Comparison of ENCODE assay signal across 8 mouse cellular contexts in the genomic region with DNA sequence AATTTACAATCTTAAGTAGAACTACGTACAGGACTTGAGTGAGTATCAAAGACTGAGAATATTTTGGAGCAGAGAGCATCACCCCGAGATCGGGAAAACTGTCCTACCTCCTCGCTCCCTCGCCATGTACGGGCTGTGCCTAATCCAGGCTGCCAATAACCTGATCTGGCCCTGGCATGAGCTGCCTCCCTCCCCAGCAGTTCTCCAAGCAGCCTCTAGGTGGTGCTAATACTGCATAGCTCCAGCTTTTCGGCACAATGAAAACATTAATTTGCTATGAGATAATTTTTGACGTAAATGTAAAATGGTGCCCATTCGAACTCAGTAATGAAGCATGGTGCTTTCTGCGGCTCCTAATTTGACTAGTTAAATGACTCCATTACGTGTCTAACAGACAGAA.
A peak's percentile ranks its signal among the peaks of the same experiment; 100 is the strongest.
DNase-seq lines count a peak whose midpoint lies in the region; ATAC-seq and TF ChIP-seq lines count a peak whose summit lies in the region.

No protein-coding gene starts in this region.

- WGBS in forebrain, postnatal 0 days, result 5% methylated on average over 11 of the region's 11 CpGs
- 12% methylated on average over 11 of the region's 11 CpGs for WGBS in hindbrain, embryonic 12.5 days

- ATAC-seq in forebrain, postnatal 0 days, result peak; percentile 83
- peak; percentile 57 for ATAC-seq in hindbrain, embryonic 12.5 days (ENCODE audit: low FRiP score)

- H3K4me2 ChIP-seq in forebrain, postnatal 0 days (ENCODE audit: low read depth), result peak overlapping the region; percentile 21; the same call in 1 of the 2 replicates
- H3K4me2 ChIP-seq in hindbrain, embryonic 12.5 days (replicated peaks), result peak overlapping the region; percentile 38

- H3K9me3 ChIP-seq in forebrain, postnatal 0 days (ENCODE audit: low read length), result no peaks in the 10 kb centered on the region
- H3K9me3 ChIP-seq in hindbrain, embryonic 12.5 days (replicated peaks), result no peaks in the 10 kb centered on the region

- no peak overlapping the region for H3K4me3 ChIP-seq in forebrain, postnatal 0 days (ENCODE audit: low read depth, low read length)
- no peak overlapping the region for H3K4me3 ChIP-seq in hindbrain, embryonic 12.5 days

- no peak overlapping the region for H3K27ac ChIP-seq in forebrain, postnatal 0 days (ENCODE audit: low read depth, low read length)
- H3K27ac ChIP-seq in hindbrain, embryonic 12.5 days, result no peak overlapping the region

- H3K9ac ChIP-seq in forebrain, postnatal 0 days, result no peak overlapping the region
- H3K9ac ChIP-seq in hindbrain, embryonic 12.5 days, result no peak overlapping the region

- DNase-seq in Muller cell, postnatal 12 days (ENCODE audit: inconsistent ontology term), result peak; percentile 89
- peak; percentile 89 to 91 for DNase-seq in cerebellum, adult 18-20 months
- peak; percentile 92 for DNase-seq in forebrain, postnatal 0 days
- peak; percentile 88 to 91 for DNase-seq in layer of hippocampus, postnatal 14 days (ENCODE audit: low spot score in 2 of 2)
- peak; percentile 85 for DNase-seq in lung, postnatal 36 days
- DNase-seq in retina, embryonic 14.5 days (ENCODE audit: low spot score), result peak; percentile 94
- DNase-seq in urinary bladder, adult 2 months (ENCODE audit: low spot score), result peak; percentile 54

- H3K36me3 ChIP-seq in forebrain, postnatal 0 days (ENCODE audit: insufficient read depth), result no peaks in the 10 kb centered on the region
- H3K36me3 ChIP-seq in hindbrain, embryonic 12.5 days, result no peaks in the 10 kb centered on the region

- H3K27me3 ChIP-seq in forebrain, postnatal 0 days (ENCODE audit: insufficient read depth, low read length), result peaks cover 5% of the 10 kb centered on the region; the same call in 1 of the 2 replicates
- no peaks in the 10 kb centered on the region for H3K27me3 ChIP-seq in hindbrain, embryonic 12.5 days

- peak; percentile 100 for TF ChIP-seq CTCF in forebrain, postnatal 0 days (IDR thresholded peaks at IDR 0.05; ENCODE audit: low read depth)

- H3K4me1 ChIP-seq in forebrain, postnatal 0 days (ENCODE audit: insufficient read depth), result no peaks in the 10 kb centered on the region
- H3K4me1 ChIP-seq in hindbrain, embryonic 12.5 days, result peaks cover 22% of the 10 kb centered on the region
